Mouse (Mus musculus) right cerebral cortex, postnatal 36 days (tissue): Measurements from ENCODE around the gene Bsn.
A peak's percentile ranks its signal among the peaks of the same experiment; 100 is the strongest.

ENCODE experiments used
- DNase-seq, 2 experiments: peaks; one replicate each; pipeline ENCODE4 v3.0.0; 2022; ENCODE audit warnings: low spot score in 2 of 2, mixed read lengths in 1 of 2

Bsn gene

DNA sequence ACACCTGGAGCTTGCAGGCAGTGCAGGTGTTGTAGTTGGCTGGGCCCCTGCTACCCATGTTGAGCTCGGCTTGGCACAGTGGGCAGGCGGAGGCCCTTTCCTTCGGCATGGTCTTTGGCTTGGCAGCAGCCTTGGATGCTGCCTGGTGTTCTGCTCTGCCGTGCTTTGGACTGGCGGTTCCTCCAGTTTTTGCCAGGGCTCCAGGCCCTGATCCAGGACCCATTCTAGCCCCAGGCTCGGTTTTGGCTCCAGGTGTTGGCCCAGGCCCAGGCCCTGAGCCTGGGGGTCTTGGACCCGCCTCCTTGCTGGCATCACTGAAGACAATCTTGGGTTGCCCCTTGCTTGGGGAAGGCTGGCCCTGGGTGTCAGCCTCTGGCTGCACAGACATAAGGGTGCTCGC, 64.5 kb downstream of the Bsn start:
- DNase-seq = no peak

DNA sequence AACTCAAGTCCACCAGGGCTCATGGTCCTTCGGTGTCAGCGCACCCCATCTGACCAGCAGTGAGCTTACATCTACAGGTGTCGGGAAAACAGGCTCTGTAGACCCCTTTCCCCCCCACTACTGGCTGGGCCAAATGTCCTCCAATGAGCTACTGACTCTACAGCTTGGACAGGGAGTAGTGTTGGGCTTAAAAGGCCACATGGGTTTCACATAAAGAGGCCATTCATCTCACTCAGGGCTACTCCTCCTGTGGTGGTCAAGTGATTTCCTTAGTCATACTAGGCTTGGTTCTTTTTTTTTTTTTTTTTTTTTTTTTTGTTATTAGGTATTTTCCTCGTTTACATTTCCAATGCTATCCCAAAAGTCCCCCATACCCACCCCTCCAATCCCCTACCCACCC, 66.3 kb downstream of the Bsn start:
- no peak for DNase-seq

DNA sequence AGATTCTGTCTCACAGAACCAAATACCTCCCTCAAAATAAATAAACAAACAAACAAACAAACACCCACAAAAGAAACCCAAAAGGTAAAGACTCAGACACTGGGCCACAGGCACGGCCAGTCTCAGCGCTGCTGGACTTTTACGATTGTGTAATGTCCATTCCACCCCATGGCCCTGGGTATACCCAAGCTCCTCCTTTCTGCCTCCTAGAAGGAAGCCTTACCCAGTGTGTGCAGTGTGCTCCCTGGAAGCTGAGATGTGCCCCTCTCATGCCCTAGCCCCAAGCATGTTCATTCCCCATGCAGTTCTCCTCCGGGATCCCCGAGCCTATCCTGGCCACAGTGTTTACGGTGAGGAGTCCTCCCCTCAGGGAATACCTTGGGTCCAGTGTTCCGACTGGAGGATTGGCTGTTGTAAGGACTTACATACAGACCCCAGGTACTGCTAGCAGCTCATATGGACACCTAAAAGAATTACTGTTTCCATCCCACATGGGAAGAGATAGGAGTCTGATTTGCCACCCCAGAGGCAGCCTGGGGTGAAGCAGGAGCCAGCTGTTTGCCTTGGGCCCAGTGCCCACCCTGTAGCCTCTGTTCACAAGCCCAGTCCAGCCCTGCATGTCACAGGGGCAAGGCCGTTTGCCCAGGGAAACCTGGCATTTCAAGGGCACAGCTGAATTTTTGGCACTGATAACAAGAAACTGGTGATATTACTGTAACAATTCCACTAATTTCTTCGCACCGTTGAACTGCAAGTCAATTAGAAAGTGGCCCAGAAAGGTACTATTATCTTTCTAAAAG, 68.8 kb downstream of the Bsn start:
- no peak for DNase-seq

DNA sequence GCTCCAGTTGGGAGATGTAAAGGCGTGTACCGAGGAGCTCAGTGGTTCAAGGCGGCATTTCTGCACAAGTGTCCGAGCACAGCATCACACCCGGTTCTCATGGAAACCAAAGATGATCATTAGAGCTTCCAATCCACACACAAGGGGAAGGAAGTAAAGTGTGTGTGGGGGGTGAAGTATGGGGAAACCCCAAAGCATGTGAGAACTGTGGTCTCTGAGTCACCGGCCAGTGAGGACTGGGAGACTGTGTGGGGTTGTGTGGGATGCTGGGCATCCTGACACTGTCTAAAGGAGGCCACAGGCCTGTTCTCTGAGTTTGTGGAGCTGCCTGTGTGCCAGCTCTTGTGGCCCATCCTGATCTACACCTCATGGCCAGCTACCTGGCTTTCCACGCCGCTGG, 69.5 kb downstream of the Bsn start:
- no peak for DNase-seq

DNA sequence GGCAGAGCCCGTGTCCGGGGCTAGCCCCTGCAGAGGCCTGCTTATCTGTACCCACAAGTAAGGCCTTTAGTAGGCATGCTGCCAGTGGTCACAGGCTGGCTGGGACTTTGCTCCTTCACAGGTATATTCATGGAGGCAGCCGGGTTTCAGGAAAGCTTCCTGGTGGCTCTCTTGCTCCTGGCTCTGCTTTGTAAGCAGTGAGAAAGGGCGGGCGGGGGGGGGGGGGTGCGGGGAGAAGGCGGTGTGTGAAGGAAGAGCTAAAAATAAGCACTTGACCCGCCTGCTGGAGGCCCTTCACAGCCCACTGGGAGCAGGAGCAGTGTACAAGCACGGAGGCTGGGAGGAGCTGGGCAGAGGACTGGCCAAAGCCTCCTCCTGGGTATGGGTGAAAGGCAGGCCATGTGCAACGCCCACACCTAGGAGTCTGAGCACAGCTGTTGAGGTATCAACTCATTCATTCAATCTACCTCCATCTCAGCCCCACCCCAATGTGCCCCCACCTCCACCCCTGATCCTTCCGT, 70.2 kb downstream of the Bsn start:
- DNase-seq = no peak

DNA sequence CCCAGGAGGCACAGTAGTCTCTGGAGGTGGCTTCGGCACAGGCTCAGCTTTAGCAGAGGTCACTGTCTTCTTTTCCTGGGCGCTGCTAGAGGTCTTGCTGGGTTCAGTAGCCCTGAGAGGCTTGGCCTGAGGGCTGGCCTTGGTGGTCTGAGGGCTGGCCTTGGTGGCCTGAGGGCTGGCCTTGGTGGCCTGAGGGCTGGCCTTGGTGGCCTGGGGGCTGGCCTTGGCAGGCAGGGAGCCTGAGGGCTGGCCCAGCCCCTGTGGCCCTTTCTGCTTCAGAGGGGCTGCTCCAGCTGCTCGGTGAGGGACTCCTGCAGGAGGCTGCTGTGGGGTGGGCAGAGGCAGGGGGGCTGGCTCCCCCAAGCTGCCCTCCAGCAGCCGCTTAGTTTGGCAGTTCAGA, 73.0 kb downstream of the Bsn start:
- no peak for DNase-seq

DNA sequence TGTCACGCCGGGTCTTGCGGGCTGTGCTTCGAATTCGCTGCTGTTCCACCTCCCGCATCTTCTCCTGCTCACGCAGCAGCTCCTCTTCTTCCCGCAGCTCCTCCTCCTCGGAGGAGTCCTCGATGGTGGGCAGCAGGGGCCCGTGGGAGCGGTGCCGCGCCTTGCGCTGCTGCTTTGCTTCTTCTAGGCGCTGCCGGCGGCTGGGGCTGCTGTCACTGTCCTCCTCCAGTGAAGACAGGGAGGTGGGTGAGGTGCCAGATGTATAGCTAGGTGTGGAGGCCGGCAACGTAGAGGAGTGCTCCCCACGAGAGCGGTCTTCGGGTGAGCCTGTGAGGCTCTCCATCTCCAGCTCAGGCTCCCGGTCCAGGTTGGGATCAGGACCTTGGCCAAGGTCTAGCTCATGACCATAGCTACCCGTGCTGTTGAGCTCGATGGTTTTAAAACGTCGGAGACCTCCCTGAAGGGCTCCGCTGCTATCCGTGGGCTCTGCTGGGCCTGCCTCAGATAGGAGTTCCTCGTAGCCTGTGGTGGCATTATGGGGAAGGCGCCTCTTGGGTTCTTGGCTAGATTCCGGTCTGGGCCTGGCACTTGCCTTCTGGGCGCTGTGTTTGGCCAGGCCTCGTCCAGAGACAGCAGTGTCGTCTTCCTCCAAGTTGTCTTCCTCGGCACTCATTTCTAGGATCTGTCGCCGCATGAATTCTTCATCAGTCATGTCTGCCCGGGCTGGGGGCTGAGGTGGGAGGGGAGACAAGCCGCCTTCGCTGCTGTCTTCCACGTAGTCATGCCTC, 74.7 kb downstream of the Bsn start:
- DNase-seq = peak; percentile 62 to 73

DNA sequence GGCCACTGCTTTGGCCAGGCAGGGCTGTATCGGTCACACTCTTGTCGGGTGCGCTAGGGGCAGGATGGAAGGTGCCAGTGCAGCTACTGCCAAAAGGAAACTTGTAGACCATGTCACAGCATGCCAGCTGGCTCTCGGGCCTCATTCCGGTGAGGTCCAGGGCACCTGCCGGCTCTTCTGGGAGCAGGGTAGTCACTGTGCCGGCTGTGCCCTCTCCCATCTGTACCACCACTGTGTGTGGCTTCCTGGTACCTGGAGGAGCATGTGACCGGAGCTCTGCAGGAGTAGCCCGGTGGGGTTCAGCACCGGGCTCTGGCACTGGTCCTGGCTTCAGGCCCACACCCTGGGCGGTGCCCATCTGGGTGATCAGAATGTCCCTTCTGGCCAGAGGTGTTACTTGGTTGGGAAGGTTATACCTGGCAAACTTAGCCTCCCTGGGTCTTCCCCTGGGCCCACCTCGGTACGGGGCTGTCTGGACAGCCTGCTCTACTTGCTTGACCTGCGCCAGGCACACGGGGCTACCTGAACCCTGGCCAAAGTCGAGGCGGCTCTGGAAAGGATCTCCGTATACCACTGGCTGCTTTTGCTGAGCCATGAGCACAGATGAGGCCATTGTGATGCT, 77.4 kb downstream of the Bsn start:
- no peak for DNase-seq

DNA sequence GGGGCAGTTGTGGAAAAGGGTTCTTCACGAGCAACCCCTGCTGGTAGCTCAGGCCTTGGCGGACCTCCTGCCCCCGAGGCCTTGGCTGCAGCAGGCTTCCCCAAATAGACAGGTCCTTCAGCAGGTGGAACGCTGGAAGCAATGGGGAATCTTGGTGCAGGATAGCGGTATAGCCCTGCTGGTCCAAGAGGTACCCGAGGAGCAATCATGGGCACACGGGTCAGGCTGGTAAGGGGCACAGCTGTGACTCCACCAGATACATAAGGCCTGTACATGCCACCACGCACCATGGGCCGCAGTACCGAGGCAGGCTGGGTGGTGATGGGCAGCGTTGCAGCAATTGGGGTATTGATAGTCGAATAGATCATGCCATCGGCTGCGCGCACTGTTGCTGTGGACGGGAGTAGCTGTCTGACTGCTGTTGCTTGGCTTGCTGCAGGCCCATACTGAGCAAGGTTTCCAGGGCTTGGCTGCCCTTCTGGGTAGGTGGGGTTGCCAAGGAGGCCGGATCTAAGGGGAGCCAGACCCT, 78.5 kb downstream of the Bsn start:
- DNase-seq = no peak

DNA sequence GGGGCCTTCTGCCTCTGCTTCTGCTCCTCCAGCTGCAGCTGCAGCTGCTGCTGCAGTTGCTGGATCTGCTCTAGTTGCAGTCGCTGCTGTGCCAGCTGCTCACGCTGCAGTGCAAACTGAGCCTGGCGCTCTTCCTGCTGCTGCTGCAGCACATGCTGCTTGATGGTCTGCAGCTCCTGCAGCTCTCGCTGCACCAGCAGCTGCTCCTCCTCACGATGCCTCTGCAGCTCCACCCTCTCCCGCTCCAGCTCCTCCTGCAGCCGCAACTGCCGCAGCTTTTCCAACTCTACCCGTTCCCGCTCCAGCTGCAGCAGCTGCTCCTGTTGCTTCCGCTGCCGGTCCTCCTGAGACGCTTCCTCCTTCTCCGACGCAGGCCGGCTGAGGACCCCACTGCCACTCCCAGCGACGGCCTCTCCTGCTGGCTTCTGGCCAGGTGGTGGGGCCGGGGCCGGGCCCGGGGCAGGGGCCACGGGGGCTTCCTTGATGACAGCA, 79.0 kb downstream of the Bsn start:
- DNase-seq = no peak

DNA sequence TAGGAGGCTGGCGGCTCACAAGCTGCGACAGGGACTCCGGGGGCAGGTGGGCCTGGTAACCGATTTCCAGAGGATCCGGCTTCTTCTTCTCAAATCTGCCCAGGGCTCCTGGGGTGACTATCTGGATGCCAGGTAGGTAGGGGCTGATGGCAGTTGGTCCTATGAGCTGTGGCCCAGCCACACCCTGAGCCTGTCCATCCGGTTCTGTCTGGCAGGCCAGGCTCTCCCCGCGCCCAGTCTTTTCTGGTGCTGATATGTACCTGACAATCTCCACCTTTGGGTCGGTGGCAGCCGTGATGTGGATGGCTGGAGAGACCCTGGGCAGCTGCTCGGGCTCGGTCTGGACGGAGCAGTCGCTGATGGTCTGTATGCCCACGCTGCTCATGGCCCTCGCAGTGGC, 80.0 kb downstream of the Bsn start:
- no peak for DNase-seq

DNA sequence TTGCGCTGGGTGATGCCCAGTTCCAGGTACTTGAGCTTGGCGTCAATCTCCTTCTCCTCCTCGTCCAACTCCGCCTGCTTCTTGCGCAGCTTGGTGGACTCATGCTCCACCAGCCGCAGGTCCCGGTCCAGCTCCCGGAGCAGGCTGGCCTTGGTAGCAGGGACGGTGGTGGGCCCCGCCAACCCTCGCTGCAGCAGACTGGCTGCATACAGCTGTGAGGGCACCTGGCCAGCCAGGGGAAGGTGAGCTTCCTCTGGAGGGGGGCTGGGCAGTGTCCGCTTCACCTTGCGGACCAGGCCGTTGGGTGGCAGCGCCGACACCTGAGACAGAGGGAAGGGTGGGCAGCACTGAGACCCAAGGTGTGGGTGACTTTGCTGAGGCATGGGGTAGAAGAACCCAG, 82.3 kb downstream of the Bsn start:
- no peak for DNase-seq

DNA sequence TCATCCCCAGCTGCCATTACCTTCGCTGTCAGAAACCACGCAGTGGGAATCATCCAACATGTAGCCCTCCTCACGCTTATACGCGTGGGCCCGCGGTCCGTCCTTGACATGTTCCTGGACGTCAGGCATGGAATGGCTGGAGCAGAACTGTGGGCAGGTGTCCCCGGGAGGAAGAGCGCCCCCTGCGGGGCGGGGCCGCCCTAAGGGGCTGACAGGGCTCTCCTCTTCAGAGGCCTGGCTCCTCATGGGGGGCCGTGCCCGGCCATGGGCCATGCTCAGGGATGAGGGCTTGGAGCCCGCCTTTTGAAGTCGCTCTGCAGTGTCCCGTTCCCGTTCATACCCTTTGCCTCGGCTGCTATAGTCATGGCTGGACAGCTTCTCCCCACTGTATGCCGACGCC, 84.1 kb downstream of the Bsn start:
- no peak for DNase-seq

DNA sequence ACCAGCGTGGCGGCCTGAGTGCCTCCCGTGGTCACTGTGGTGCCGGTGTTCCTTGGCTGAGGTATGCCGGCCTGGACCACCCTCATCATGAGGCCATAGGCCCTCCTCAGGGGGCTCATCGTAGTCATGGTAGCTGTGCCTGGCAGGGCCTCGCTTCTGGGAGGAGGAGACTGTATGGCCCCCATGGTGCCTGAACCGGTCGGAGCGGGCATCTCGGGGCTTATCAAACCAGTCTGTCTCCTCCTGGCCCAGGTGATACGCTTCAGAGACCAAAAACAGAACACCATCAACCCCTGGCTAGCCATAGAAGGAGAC, 84.7 kb downstream of the Bsn start:
- no peak for DNase-seq

DNA sequence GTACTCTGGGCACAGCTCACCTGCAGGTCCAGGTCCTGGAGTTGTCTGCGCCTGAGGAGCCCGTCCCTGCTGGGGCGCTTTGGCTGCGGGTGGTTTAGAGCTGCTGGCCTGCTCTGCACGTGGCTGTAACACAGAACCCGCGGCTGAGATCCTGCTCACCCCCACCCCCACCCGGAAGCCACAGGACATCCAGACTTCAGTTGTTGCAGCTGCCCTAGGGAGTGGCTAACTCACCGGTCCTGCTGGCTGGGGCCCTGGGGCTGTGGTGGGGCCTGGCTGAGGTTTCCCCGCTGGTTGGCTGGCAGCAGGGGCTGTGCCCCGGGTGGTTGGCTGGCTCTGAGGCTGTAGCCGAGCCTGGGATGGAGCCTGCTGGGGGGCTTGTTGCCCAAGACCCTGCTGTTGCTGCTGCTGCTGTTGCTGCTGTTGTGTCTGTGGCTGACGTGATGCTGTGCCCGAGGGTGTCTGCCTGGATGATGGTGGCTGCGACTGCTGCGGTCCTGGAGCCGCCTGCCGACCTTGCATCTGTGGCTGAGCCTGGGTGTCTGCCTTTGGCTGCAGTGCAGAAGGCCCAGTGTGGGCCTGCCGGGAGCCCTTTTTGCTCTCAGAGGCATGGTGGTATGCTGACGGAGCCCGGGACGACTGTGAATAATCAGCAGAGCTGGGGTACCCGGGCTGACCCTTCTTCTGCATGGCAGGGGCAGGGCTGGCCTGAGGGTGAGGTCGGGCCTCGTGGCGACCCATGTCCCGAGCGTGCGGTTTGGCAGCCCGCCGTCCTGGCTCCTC, 85.2 kb downstream of the Bsn start:
- no peak for DNase-seq

DNA sequence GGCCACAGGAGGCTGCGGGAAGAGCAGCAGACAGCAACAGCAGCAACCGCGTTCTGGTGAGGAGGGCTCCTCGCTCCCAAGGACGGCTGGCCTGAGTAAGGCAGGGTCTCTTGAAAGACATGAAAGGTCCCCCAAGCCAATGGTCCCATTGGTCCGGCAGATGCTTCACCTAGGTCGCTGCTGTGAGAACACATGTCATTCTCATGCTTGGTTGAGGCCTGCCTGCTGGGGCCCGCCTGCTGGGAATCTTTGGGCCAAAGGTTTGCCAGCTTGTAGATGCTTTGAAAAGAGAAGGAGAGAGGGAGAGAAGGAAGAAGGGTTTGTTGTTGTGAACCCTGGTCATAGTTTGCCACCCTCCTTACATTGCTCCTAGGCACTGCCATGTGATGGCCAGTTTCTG, 90.6 kb downstream of the Bsn start:
- no peak for DNase-seq

DNA sequence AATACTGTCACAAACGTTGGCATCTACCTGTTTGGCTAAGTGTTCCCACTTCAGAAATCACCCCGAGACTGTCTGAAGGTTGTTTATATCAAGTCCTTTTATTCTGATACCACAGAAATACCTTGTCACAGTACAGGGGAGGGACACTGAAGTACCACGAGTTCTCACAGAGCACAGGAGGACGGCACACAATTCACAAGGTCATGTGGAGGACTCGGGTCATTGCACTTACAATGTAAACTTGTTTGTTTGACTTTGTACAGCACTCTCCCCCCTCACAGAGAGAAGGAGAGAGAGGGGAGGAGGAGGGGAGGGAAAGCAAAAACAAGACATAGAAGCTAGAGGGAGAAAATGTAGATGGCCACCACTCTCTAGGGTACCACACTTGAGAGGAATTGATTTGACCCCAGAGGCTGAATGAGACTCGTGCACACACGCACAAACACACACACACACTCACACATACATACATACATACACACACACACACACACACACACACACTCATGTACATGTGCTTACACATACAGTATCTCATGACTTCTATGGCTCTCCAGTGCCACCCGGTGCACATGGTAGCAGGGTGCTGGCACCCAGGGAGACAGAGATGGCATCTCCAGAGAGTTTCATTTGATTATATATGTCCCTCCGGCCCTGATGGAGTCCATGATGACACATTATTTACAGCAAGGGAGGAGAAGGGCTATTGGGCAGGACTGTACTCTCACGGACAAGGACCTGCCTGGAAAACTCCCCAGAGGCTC, 94.1 kb downstream of the Bsn start:
- DNase-seq = no peak

DNA sequence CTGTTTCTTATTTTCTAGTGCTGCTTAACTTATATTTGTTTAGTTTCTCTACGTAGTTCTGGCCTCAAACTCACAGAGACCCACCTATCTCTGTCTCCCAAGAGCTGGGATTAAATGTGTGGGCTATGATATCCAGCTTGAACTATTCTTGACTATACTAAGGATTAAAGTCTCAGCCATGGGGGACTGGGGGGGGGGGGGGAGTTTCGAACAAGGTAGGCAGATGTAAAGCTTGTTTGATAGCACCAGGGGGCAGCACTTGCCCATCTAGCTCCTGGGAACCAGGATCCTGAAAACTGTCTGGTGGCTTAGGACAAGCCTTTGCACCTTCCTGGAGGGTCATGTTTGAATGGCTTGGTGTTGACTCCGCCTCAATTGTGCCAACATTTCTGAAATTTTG, 94.7 kb downstream of the Bsn start:
- DNase-seq = no peak

DNA sequence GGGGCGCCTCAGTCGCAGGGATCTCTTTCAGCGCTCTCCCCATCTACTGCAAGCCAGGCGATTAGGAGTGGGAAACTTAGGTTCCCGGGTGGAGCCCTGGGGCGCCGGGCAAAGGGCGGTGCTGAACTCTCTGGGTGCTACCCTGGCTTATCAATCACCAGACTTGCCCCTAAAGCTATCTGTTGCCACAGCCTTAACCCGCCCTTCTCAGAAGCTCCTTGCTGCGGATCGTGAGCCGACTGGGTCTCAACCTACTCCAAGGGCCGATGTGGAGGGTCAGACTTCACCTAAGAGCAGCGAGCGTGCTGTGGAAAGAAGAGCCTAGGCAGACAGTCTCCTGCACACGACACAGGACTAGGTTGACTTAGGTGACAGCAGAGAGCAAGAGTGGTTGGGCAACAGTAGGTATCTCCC, 95.2 kb downstream of the Bsn start:
- DNase-seq = no peak

DNA sequence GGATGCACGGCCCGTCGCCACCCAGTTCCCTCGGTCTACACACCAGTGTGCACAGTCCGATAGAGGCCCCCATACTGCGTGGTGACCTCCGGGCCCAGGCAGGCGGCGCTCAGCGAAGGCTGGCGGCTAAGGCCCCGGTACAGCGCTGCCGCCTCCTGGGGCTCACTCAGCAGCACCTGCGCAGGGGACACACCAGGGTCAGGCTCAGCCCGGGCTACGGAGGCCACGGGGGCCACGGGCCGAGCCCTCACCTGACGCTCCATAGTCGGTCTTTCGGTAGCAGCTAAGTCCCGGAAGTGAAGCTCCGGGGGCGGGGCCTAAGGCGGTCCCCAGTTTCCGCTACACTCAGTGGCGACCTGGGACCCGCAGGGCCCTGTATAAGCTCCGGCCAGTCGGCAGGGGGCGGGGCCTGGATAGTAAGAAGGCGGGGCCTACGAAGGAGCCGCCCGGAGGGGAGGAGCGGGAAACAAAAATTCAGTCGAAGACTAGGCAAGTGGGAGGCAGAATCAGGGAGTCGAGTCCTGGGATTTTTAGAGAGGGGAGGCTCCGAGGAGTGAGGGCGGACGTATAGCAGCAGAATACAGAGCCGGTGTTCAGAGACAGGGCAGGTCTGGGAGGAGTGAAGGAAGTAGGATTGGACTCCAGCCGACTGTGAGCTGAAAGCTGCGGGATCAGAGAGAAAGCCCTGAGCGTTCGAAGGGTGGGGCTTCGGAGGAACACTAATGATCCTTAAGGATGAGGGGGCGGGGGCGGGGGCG, 95.8 kb downstream of the Bsn start, which contains the start of gene Apeh:
Gene Apeh (minus strand): TSS at position 423 of the 758 bp plus-strand sequence.
- peak; percentile 78 to 81 for DNase-seq
